Mouse (Mus musculus) 3T3-L1 (cell line): Measurements from ENCODE around the gene Akap1.

Source experiments
- DNase-seq: peaks from one replicate; pipeline ENCODE4 v3.0.0-alpha.2; 2015; ENCODE audit warnings: low read depth, low spot score

Akap1 gene

GRCm38 (mm10) chr11:88842315-88842975 is 21.9 kb downstream of the Akap1 start:
- DNase-seq: no peak

- DNase-seq: peak; percentile 47
Measured at GRCm38 (mm10) chr11:88841406-88841805, 23.0 kb downstream of the Akap1 start.

DNA sequence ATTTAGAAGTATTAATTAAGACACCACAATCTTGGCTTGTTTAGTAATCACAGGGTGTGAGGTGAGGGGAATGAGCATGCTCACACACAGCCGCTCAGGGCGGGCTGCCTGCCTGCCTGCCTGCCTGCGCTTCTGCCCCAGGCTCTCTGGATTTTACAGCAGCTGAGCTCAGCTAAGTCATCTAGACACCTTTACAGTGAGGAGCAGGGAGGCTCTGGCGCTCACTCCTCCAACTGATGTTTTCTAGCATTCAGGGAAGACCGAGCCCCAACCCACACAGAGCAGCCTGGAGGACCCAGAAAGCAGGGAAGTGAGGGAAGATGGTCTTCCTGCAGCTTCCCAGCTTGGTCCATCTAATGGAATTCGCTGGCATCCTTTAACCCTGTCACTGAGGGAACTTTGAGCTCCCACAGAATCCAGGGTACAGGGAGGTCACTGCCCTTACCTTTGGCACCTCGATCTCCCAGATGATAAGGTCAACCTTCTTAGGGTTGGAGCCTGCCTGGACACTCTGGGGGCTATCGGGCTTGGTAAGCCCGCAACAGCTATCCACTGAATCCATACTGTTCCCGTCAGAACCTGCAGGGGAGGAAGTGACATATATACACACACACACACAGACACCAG is 23.5 kb downstream of the Akap1 start:
- DNase-seq: no peak

DNA sequence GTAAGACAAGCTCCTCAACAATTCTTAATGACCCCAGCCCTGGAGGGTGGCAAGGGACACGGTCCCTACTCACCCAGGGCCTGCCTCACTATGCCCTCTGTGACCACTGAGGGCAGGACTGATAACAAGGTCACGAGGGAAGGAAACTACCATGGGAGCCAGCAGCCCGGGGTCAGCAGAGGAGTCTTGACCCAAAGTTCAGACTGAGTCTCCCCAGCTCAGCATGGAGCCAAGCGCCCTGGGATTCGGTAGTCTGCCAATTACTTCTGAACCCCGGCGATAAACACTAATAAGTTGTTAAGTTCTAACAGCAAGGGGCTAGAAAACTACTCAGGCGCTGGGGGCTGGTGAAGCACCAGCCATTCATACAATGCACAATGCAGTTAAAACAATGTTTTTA is 24.1 kb downstream of the Akap1 start:
- DNase-seq: no peak

- DNase-seq: no peak
Measured at GRCm38 (mm10) chr11:88839379-88839778, 25.0 kb downstream of the Akap1 start.

DNA sequence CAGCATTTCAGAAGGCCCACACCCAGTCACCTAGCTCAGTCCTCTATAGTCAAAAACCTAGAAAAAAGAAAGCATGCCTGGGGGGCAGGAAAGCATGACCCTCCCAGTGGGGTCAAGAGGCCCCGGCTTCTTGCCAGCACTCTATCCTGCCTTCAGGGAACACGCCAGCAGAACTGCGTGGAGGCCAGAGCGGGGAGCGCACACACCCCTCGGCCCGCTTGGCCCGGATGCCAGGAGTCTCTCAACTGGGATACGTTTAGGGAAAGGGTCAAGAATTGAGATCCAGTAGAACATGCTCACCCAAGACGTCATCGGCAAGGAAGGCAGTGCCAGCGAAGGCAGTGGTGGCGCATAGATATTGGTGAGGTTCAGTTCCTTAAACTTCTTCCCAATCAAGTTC is 25.8 kb downstream of the Akap1 start:
- no peak for DNase-seq

- DNase-seq: no peak
Measured at GRCm38 (mm10) chr11:88834606-88835005, 29.8 kb downstream of the Akap1 start.

- DNase-seq: no peak
Measured at GRCm38 (mm10) chr11:88834134-88834533, 30.3 kb downstream of the Akap1 start.

- DNase-seq: no peak
Measured at GRCm38 (mm10) chr11:88833099-88833498, 31.3 kb downstream of the Akap1 start.

GRCm38 (mm10) chr11:88830257-88830804 is 34.1 kb downstream of the Akap1 start:
- peak; percentile 63 for DNase-seq

DNA sequence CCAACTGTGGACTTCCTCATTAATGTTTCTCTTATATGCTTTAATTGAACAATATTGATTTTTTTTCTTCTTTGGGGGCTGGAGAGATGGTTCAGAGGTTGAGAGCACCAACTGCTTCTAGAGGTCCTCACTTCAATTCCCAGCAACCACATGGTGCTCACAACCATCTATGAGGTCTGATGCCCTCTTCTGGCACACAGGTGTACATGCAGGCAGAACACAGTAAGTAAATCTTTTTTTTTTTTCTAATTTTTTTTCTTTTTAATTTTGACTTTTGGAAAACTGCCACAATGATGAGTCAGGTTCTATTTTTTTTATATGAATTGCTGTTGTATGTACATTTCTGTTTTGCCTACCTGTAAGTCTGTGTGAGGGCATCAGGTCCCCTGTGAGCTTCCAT is 35.9 kb downstream of the Akap1 start:
- DNase-seq: peak; percentile 58

DNA sequence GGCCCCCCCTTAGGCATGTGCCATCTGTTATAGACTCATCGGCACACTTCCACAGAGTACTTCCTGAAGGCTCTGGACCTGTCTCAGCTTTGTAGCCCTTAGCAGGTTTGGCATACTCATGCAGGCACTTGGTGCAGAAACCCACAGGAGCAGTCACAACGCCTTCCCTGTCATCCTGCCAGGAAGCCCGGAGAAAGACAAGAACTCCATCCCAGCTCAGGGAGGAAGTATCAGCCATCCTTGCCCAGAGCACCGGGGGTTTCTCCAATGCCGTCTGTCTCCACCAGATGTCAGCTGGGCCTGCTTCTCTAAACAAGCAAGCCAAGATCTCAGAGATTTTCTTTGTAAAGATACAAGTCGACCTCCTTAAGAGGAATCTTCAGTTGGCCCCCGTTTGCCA is 38.5 kb downstream of the Akap1 start:
- peak; percentile 42 for DNase-seq

DNA sequence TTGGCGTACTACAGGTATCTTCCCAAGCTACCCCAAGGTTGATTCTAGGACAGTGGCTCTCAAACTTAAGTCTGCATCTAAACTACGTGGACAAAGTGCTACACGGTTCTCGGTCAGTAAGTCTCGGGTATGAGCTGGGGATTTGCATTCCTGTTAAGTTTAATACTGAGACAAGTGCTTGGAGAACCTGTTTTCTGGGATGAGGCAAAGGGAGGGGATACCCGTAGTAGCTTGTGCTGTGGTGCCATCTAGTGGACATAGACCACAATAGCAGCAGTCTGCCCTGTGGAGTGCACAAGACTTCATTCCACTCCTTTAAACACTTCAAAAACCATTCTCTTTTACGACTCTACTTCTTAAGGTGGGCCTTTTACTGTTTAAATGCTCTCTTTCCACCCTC is 41.4 kb downstream of the Akap1 start:
- peak; percentile 91 for DNase-seq

DNA sequence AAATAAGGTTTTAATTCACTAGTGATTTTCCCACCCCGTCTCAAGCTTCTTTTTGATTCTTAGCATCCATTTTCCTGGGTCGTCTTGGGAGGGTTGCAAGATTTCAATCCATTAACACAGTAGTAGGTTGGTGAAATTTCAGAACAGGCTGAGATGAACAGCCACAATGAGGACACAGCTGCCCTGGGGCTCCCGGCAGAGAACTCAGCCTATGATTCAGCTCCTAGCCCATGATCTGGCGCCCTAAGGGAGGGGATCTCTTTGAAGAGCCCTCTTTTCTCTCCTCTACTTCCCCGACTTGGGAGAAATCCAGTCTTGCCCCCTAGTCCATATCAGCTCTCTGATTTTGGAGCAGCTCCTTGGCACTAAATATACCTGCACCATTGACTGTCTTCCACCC is 41.9 kb downstream of the Akap1 start:
- peak; percentile 48 for DNase-seq

DNA sequence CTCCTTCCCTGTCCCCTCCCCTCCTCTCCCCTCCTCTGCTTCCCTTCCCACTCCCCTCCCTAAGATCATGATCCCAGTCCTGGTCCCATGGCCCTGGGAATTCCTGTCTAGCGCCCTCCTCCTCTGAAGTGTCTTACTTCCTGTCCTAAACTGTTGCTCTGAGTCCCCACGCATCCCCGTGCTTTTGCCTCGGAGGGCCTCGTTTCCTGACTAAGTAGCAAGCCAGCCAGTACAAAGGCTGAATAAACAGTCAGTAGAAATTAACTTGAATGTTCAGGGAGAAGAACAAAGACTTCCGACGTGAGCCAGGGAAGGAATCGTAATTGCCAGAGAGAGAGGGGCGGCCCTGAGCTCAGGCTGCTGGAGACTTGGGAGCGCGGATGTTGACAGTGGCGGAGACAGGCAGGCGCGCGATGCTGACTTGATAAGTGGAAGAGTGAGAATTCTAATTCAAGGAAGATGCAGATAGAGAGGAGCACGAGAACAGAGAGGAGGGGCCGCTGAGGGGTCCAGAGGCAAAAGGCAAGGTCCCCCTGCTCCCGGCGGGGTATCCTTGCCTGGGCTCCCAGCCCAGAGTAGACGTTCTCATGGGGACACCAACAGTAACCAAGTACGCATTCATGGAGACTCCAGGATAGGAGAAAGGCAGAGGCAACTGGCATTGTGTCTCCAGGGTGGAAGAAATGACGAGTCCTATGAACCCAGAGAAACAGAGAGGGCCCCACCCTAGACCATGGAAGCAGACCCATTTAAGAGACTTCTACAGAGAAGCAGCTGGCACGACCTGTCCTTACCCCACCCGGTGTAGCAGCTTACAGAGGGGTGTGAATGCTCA is 43.4 kb downstream of the Akap1 start:
- no peak for DNase-seq

DNA sequence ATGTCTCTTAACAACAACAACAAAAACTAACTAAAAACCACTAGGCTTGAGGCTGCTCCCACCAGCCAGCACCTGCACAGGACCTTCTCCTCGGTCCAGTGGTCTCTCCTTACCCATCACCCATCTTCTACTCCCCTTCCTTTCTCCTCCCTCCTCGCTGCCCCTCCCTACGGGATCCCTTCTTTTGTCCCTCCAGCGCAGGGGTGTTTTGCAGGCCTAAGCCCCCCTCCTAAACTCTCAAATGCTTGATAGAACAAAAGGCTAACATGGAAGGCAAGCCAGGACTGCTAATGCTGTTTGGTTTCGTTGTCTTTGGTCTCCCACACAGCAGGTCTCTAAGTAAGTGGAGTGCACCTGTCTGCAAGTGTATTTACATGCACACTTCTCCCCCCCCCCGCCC is 44.1 kb downstream of the Akap1 start:
- DNase-seq: no peak

- DNase-seq: no peak
Measured at GRCm38 (mm10) chr11:88817061-88817460, 47.3 kb downstream of the Akap1 start.

DNA sequence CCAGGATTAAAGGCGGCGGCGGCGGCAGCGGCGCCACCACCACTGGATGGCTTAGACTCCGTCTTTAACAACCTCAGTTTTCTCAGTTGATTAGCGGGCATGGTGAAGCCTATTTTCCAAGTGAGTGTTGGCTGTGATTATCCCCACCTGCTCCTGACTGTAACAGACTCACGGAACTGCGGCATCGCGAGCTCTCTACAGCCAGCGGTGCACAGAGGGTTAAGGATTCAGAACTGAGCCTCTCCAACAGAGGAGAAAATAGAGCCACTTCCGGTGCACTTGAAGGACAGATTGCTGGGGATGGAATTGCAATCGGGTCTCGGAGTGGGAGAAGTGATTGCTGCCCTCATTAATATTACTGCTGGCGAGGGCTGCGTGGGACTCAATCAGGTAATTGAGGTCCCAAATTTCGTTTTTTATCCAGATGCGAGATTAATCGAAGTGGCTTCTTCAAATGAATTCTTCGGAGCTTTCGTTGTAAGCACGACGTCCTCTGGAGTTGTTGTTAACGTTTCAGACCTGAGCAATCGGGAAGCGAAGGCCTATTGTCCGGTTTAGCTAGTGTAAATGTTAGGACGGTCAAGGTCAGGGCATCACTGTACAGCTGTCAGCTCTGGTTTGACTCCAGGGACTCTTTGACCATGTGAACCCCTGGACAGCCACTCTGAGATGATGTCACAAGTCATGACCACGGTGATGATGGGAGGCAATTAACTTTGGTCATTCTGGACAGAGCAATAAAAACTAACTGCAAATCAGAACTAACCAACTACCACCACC is 61.0 kb downstream of the Akap1 start:
- DNase-seq: no peak

DNA sequence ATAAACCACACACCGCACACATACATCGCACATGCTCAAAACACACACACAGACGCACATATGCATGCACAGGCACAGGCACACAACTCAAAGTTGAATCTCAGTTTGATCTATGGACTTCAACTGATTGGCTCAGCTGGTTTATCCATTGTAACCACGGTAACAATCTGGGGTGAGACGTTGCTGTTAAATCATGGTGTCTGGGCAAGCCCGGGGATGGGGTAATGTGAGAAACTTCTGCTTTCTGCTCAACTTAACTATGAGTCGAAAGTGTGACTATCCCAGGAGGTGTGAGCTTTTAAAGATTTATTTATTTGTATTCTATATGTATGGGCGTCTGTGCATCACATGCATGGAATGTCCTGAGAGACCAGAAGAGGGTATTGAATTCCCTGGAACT is 68.2 kb downstream of the Akap1 start:
- DNase-seq: no peak

DNA sequence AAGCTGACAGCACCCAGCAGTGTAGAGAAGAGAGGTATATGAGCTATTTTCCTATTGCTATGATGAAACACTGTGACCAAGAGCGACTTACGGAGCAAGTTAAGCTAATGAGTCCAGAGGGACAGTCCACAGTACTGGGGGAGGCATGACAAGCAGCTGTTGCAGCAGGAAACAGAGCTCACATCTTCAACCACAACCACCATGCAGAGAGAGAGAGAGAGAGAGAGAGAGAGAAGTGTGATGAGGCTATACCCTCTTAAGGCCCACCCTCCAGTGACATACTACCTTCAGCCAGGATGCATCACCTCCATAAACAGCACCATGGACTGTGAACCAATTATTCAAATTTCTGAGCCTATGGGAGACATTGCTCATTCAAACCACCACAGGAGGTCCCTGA is 74.5 kb downstream of the Akap1 start:
- no peak for DNase-seq

DNA sequence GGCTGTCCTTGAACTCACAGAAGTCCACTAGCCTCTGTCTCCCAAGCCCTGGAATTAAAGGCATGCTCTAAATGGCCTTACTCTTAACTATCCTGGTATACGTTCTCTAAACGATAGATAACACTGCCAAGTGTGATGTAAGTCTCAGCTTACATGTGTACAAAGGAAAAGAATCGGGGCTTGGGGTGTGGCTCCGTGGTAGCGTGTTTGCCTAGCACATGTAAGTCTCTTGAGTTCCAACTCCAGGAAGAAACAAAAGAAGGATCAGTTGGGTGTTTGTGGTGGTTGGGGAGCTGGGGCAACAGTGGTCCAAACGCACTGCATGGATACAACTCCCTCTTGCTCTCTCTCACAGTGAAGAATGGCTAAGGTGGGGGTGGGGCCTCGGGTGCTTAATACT is 77.6 kb downstream of the Akap1 start:
- DNase-seq: peak; percentile 19

DNA sequence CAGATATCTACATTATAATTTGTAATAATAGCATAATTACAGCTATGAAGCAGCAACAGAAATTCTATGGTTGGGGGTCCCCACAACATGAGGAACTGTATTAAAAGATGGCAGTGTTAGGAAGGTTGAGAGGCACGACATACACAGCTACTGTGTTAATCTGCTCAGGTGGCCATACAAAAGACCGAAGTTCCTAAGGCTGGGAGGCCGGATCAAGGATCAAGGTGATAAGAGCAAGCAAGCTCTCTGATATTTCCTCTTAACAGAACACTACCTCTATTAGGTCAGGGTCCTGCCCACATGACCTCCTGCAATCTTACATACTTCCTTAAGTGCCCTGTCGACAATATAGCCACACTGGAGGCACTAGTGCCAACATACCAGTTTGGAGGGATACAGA is 80.9 kb downstream of the Akap1 start:
- no peak for DNase-seq
